In genomic region chr11:68555918-68556584, GRCm38 (mm10) we compare ENCODE assay signal across 8 mouse cellular contexts. TPM values are rescaled to one million over a fixed set of nuclear protein-coding genes. Genes with fewer than 3 reads are reported as not detected.
DNase-seq lines count a peak whose midpoint lies in the region; ATAC-seq lines count a peak whose summit lies in the region.

Mfsd6l (plus strand) TSS chr11:68556186.

- H3K27me3 ChIP-seq in neural tube, embryonic 11.5 days (ENCODE audit: control insufficient read depth, insufficient read depth, low read length): peaks cover 4% of the 10 kb centered on the region; the same call in 1 of the 2 replicates
- peaks cover 23% of the 10 kb centered on the region for H3K27me3 ChIP-seq in hindbrain, embryonic 13.5 days
- peaks cover 13% of the 10 kb centered on the region for H3K27me3 ChIP-seq in limb, embryonic 15.5 days
- H3K27me3 ChIP-seq in neural tube, embryonic 15.5 days (replicated peaks): peaks cover 12% of the 10 kb centered on the region

- peak within 1 kb of the TSS; percentile 20; the same call in 1 of the 2 replicates for H3K4me2 ChIP-seq in neural tube, embryonic 11.5 days (ENCODE audit: low read depth)
- peak within 1 kb of the TSS; percentile 49 for H3K4me2 ChIP-seq in hindbrain, embryonic 13.5 days
- H3K4me2 ChIP-seq in limb, embryonic 15.5 days: peak within 1 kb of the TSS; percentile 35
- peak within 1 kb of the TSS; percentile 53 for H3K4me2 ChIP-seq in neural tube, embryonic 15.5 days

- H3K4me1 ChIP-seq in neural tube, embryonic 11.5 days (ENCODE audit: control insufficient read depth, insufficient read depth, low read length): no peaks in the 10 kb centered on the region
- H3K4me1 ChIP-seq in hindbrain, embryonic 13.5 days (replicated peaks): peaks cover 7% of the 10 kb centered on the region
- peaks cover 6% of the 10 kb centered on the region for H3K4me1 ChIP-seq in limb, embryonic 15.5 days
- peaks cover 7% of the 10 kb centered on the region for H3K4me1 ChIP-seq in neural tube, embryonic 15.5 days

- no peaks in the 10 kb centered on the region for H3K9me3 ChIP-seq in neural tube, embryonic 11.5 days (ENCODE audit: control insufficient read depth, low read length)
- no peaks in the 10 kb centered on the region for H3K9me3 ChIP-seq in hindbrain, embryonic 13.5 days
- H3K9me3 ChIP-seq in limb, embryonic 15.5 days: no peaks in the 10 kb centered on the region
- H3K9me3 ChIP-seq in neural tube, embryonic 15.5 days (replicated peaks): no peaks in the 10 kb centered on the region

- no peak for DNase-seq in neural tube, embryonic 11.5 days (ENCODE audit: low spot score)
- DNase-seq in neural tube, embryonic 10.5 days (ENCODE audit: extremely low spot score, low spot score): no peak
- no peak for DNase-seq in natural killer cell, adult 2 months (ENCODE audit: low spot score in 2 of 2)
- no peak for DNase-seq in layer of hippocampus, adult 8-10 months (ENCODE audit: low spot score in 2 of 2)
- no peak for DNase-seq in spleen, postnatal 14 days (ENCODE audit: low spot score in 2 of 2)

- H3K9ac ChIP-seq in neural tube, embryonic 11.5 days (ENCODE audit: low read length): no peak within 1 kb of the TSS
- H3K9ac ChIP-seq in hindbrain, embryonic 13.5 days: no peak within 1 kb of the TSS; the same call in 1 of the 2 replicates
- no peak within 1 kb of the TSS for H3K9ac ChIP-seq in limb, embryonic 15.5 days
- no peak within 1 kb of the TSS for H3K9ac ChIP-seq in neural tube, embryonic 15.5 days (replicated peaks)

- H3K4me3 ChIP-seq in neural tube, embryonic 11.5 days (ENCODE audit: low read depth, low read length): 0 out of 2 replicates have a peak within 1 kb of the TSS, but pooled peaks have one; percentile 13
- H3K4me3 ChIP-seq in hindbrain, embryonic 13.5 days: peak within 1 kb of the TSS; percentile 25
- H3K4me3 ChIP-seq in limb, embryonic 15.5 days: peak within 1 kb of the TSS; percentile 24
- peak within 1 kb of the TSS; percentile 29 for H3K4me3 ChIP-seq in neural tube, embryonic 15.5 days (replicated peaks)

- H3K36me3 ChIP-seq in neural tube, embryonic 11.5 days (ENCODE audit: control insufficient read depth, insufficient read depth, low read length): no peaks in the 10 kb centered on the region
- H3K36me3 ChIP-seq in hindbrain, embryonic 13.5 days: no peaks in the 10 kb centered on the region
- H3K36me3 ChIP-seq in limb, embryonic 15.5 days: no peaks in the 10 kb centered on the region
- H3K36me3 ChIP-seq in neural tube, embryonic 15.5 days: no peaks in the 10 kb centered on the region

- 8% methylated on average over 37 of the region's 37 CpGs for WGBS in neural tube, embryonic 11.5 days
- 10% methylated on average over 37 of the region's 37 CpGs for WGBS in hindbrain, embryonic 13.5 days
- WGBS in limb, embryonic 15.5 days: 8% methylated on average over 37 of the region's 37 CpGs
- WGBS in neural tube, embryonic 15.5 days: 9% methylated on average over 37 of the region's 37 CpGs

- H3K27ac ChIP-seq in neural tube, embryonic 11.5 days (ENCODE audit: low read depth, low read length): no peak within 1 kb of the TSS
- H3K27ac ChIP-seq in hindbrain, embryonic 13.5 days: no peak within 1 kb of the TSS
- no peak within 1 kb of the TSS for H3K27ac ChIP-seq in limb, embryonic 15.5 days
- no peak within 1 kb of the TSS for H3K27ac ChIP-seq in neural tube, embryonic 15.5 days (replicated peaks)

- ATAC-seq in neural tube, embryonic 11.5 days (ENCODE audit: insufficient read depth, low FRiP score, low TSS enrichment): no peak
- ATAC-seq in hindbrain, embryonic 13.5 days (ENCODE audit: low FRiP score): no peak
- ATAC-seq in limb, embryonic 15.5 days (ENCODE audit: insufficient number of reproducible peaks, low FRiP score, low TSS enrichment, low read depth): no peak
- ATAC-seq in neural tube, embryonic 15.5 days (ENCODE audit: low FRiP score): no peak

RNA-seq across cellular contexts. Expression of gene Mfsd6l, which starts in this region (rescaled TPM):
- not detected in 2 replicates for polyA plus RNA-seq in neural tube, embryonic 11.5 days (2014; fragmentation: Nextera tagmentation; extraction: Ambion mirVana)
- polyA plus RNA-seq in hindbrain, embryonic 13.5 days (2015; fragmentation: Nextera tagmentation; extraction: Ambion mirVana): not detected in 2 replicates
- polyA plus RNA-seq in limb, embryonic 15.5 days (2015; fragmentation: Nextera tagmentation; extraction: Ambion mirVana): 0.32 and 0.51 TPM in 2 replicates
- polyA plus RNA-seq in neural tube, embryonic 15.5 days (2015; fragmentation: Nextera tagmentation; extraction: Ambion mirVana): 0.23 TPM in 1 of 2 replicates, not detected in the other
- not detected for total RNA-seq in layer of hippocampus, adult 8-10 months (2022)
